ENCODE assay signal across 19 mouse cellular contexts in the genomic region with DNA sequence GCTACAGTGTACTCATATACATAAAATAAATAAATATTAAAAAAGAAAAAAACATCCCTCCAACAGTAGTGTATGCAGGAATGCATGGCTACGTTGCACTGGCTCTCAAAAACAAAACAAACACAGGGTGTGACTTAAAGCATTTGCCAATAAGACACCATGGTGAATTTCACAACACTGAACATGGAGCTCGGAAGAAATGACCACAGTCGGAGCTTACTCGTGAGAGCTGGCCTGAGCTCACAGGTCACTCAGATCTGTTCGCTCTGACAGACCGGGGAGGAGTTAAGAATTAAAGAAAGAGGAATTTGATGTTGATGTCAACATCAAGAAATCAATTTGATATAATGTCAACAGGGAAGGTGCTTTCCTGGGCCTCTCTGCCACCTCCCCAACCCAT. TPM values are rescaled to one million over a fixed set of nuclear protein-coding genes. Genes with fewer than 3 reads are reported as not detected.
"Had no signal": no experiment of that assay in that cellular context is flagged by ENCODE, and none has a peak within 500 bp of the region (broad histone marks: within the 10 kb centered on the region; RNA-seq: fewer than 3 reads in every experiment).

No protein-coding gene starts in this region.

- H3K4me2 ChIP-seq: lung, embryonic 14.5 days; midbrain, embryonic 11.5 days; midbrain, embryonic 13.5 days; midbrain, embryonic 15.5 days; neural tube, embryonic 12.5 days had no signal

- DNase-seq: lung, embryonic 14.5 days; lung, postnatal 14 days; lung, postnatal 36 days; right cerebral cortex, postnatal 14 days; thymus, adult 18-20 months; thymus, postnatal 14 days; thymus, postnatal 36 days had no signal

- ATAC-seq: midbrain, embryonic 13.5 days; midbrain, embryonic 15.5 days had no signal

- H3K4me3 ChIP-seq: megakaryocyte, embryonic 14.5 days; midbrain, embryonic 13.5 days; midbrain, embryonic 15.5 days; neural tube, embryonic 12.5 days had no signal

- H3K27ac ChIP-seq: liver, embryonic 14.5 days; macrophage; midbrain, embryonic 13.5 days; midbrain, embryonic 15.5 days; neural tube, embryonic 12.5 days had no signal

- H3K36me3 ChIP-seq: midbrain, embryonic 13.5 days; midbrain, embryonic 15.5 days; neural tube, embryonic 12.5 days had no signal

- H3K9me3 ChIP-seq: megakaryocyte, embryonic 14.5 days; midbrain, embryonic 13.5 days; midbrain, embryonic 15.5 days; neural tube, embryonic 12.5 days had no signal

- H3K4me1 ChIP-seq: midbrain, embryonic 13.5 days; neural tube, embryonic 12.5 days had no signal

- H3K9ac ChIP-seq: liver, embryonic 14.5 days; lung, embryonic 14.5 days; midbrain, embryonic 13.5 days; midbrain, embryonic 15.5 days; neural tube, embryonic 12.5 days had no signal

- H3K27me3 ChIP-seq: megakaryocyte, embryonic 14.5 days; midbrain, embryonic 13.5 days; midbrain, embryonic 15.5 days; neural tube, embryonic 12.5 days had no signal

RNA-seq across cellular contexts. Expression of a gene that starts 18.2 kb away (rescaled TPM):
- total RNA-seq: midbrain, postnatal 0 days; monocyte, adult 5-6 weeks; neutrophil, adult 5-6 weeks had no signal
- polyA plus RNA-seq: lung, embryonic 14.5 days; macrophage; midbrain, embryonic 11.5 days; midbrain, embryonic 13.5 days; midbrain, embryonic 15.5 days; midbrain, postnatal 0 days; neural tube, embryonic 12.5 days; neural tube, embryonic 14.5 days; stomach, embryonic 16.5 days had no signal
